Mouse (Mus musculus): Measurements from ENCODE around the gene Epb41l3.

Gene Epb41l3

GRCm38 (mm10) chr17:69192863-69193493, 117.5 kb downstream of the Epb41l3 start:
- no peak for DNase-seq

- no peak for DNase-seq
These were observed 119.1 kb downstream of the Epb41l3 start for GRCm38 (mm10) chr17:69194599-69194998.

- DNase-seq, result no peak
These were observed 120.3 kb downstream of the Epb41l3 start for GRCm38 (mm10) chr17:69195758-69196157.

- DNase-seq, result no peak
These were observed 121.2 kb downstream of the Epb41l3 start for GRCm38 (mm10) chr17:69196656-69197055.

GRCm38 (mm10) chr17:69198805-69199204, 123.3 kb downstream of the Epb41l3 start:
- DNase-seq, result no peak

- no peak for DNase-seq
These were observed 124.3 kb downstream of the Epb41l3 start for GRCm38 (mm10) chr17:69199827-69200226.

- DNase-seq, result no peak
These were observed 125.5 kb downstream of the Epb41l3 start for GRCm38 (mm10) chr17:69200936-69201335.

GRCm38 (mm10) chr17:69205282-69205999, 130.0 kb downstream of the Epb41l3 start:
- no peak for DNase-seq

- DNase-seq, result no peak
These were observed 132.3 kb downstream of the Epb41l3 start for GRCm38 (mm10) chr17:69207562-69208312.

- no peak for DNase-seq
These were observed 135.6 kb downstream of the Epb41l3 start for GRCm38 (mm10) chr17:69211065-69211464.

GRCm38 (mm10) chr17:69216120-69216519, 140.6 kb downstream of the Epb41l3 start:
- DNase-seq, result no peak

GRCm38 (mm10) chr17:69220849-69221248, 145.4 kb downstream of the Epb41l3 start:
- DNase-seq, result no peak

GRCm38 (mm10) chr17:69221377-69221776, 145.9 kb downstream of the Epb41l3 start:
- DNase-seq, result no peak

- DNase-seq, result no peak
These were observed 146.6 kb downstream of the Epb41l3 start for GRCm38 (mm10) chr17:69221966-69222692.

GRCm38 (mm10) chr17:69225996-69226395, 150.5 kb downstream of the Epb41l3 start:
- no peak for DNase-seq

GRCm38 (mm10) chr17:69227426-69228014, 152.0 kb downstream of the Epb41l3 start:
- no peak for DNase-seq

GRCm38 (mm10) chr17:69229451-69229850, 154.0 kb downstream of the Epb41l3 start:
- no peak for DNase-seq

GRCm38 (mm10) chr17:69230131-69230621, 154.7 kb downstream of the Epb41l3 start:
- DNase-seq, result no peak

- DNase-seq, result no peak
These were observed 155.9 kb downstream of the Epb41l3 start for GRCm38 (mm10) chr17:69231360-69231759.

- DNase-seq, result no peak
These were observed 161.7 kb downstream of the Epb41l3 start for GRCm38 (mm10) chr17:69237172-69237571.

- no peak for DNase-seq
These were observed 163.4 kb downstream of the Epb41l3 start for GRCm38 (mm10) chr17:69238810-69239373.

GRCm38 (mm10) chr17:69239423-69239822, 163.9 kb downstream of the Epb41l3 start:
- DNase-seq, result no peak

Measured in cerebellum, adult 9-10 months (tissue).